Mouse (Mus musculus) c-Kit-negative CD71-positive TER-119-positive erythroid progenitor cells, embryonic 14.5 days (primary cell): ENCODE results near the gene Fcer1g.
A peak's percentile ranks its signal among the peaks of the same experiment; 100 is the strongest.
"Not testable (repeated sequence)": the region's sequence is repeated elsewhere in the genome, so short reads cannot be mapped to it uniquely, and the experiment has no call there.

Source experiments
- DNase-seq: peaks from one replicate; pipeline ENCODE4 v3.0.0-alpha.2; 2013; ENCODE audit warnings: low read depth, low spot score

Gene Fcer1g

GRCm38 (mm10) chr1:171245353-171245752 is 11.2 kb upstream of the Fcer1g start:
- DNase-seq: no peak

- not testable (repeated sequence) for DNase-seq
Observed at GRCm38 (mm10) chr1:171241952-171242351, 7.8 kb upstream of the Fcer1g start.

GRCm38 (mm10) chr1:171240911-171241310 is 6.7 kb upstream of the Fcer1g start:
- no peak for DNase-seq

GRCm38 (mm10) chr1:171239992-171240744 is 6.0 kb upstream of the Fcer1g start:
- DNase-seq: no peak

DNA sequence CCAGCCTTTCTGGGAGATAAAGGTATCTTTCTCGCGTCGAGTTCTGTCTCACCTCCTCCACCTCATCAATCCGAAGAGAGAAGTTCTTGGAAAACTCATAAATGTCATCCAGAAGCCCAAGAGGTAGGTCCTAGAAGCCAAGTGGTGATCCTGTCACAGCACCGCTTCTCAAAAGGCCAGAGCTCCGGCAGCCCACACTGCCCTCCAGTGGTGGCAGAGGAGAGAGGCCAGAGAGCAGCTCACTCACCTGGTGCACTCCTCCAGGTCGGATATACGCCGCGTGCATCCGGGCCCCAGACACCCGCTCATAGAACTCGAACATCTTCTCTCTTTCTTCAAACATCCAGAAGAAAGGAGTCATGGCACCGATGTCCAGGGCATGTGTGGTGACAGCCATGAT is 4.3 kb upstream of the Fcer1g start:
- DNase-seq: no peak

- no peak for DNase-seq
Observed at GRCm38 (mm10) chr1:171237438-171237837, 3.3 kb upstream of the Fcer1g start.

DNA sequence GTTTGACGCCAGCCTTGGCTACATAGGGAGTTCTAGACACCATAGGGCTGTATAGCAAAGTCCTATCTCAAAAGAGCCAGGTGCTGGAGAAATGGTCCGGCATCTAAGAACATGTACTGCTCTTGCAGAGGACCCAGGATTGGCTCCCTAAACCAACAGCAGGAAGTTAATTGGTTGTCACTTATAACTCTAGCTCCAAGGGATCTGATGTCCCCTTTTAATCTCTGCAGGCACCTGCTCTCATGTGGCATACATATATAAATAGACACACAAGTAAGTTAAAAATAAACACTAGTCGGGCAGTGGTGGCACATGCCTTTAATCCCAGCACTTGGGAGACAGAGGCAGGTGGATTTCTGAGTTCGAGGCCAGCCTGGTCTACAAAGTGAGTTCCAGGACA is 1.6 kb upstream of the Fcer1g start:
- DNase-seq: no peak

DNA sequence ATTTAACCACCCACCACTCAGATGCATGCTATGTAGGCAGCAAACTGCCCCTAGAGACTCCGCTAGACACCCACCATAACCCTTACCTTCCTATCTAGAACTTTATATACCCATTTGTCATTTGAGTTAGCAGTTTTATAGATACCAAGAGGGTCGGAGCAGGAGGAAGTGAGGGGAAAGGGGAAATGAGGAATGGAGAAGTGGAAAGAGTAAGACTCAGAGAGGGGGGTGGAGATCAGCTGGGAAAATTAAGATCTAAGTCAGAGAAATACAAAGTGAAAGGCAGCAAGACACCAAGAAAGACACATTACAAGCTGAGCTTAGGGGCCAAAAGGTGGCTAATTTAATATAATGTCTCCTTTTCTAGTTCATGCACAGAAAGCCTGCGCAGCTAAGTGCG is 373 bp upstream of the Fcer1g start:
- DNase-seq: no peak

DNA sequence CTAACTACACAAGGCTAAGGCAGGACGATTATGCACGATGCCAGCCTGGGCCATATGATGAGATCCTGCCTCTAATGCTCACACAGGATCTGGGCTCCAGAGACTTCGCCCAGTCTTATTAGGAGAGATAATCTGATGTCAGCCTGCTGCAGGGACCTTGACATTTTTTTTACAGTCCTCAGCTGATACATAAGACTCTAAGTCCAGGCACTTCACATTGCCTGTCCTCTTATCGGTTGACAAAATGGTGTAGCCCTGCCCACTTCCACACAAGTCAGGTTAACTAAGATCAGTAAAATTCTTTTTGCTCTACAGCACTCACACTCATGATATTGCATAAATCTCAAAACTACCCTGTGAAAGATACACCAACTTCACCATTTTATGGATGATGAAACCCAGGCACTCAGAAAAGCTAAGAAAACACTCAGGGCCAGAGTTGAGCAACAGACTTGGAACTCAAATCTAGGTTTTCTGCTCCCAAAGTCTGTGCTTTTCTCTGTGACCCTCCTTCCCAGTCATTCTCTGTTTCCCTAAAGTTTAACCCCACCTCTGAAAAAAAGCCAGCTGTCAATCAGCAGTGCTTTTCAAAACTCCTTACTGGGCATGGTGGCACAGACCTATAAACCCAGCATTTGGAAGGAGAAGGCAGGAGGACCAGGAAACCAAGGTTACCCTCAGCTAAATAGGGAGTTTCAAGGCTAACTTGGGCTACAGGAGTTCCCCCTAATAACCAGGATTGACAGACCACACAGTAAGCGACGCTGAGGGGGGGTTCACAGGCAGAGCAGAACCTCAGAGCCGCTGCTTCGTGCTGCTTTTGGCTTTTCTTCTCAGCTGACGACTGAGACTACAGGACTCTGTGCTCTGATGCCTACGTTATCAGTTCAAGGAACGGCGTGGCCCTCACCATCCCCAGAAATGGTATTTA is 1.1 kb downstream of the Fcer1g start:
- DNase-seq: no peak

- no peak for DNase-seq
Observed at GRCm38 (mm10) chr1:171232348-171232747, 1.8 kb downstream of the Fcer1g start.

GRCm38 (mm10) chr1:171231844-171232243 is 2.3 kb downstream of the Fcer1g start:
- no peak for DNase-seq

DNA sequence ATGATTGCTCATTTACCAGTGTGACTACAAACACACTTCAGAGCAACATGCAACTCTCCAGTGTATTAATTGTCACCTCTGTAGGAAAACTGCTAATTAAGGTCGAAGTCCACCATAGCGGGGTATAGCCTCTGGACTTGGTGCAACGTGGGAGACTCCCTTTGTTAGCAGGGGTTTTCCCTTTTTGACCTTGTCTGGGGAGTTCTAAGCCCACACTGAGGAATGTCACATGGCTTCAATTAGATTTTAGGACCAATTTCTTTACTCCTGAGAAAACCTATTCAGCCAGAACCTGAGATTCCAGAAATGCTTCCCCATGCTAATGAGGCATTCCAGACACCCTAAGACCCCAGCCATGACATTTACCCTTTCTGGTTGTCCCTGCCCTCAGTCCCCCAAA is 4.0 kb downstream of the Fcer1g start:
- no peak for DNase-seq

- DNase-seq: no peak
Observed at GRCm38 (mm10) chr1:171229750-171230149, 4.4 kb downstream of the Fcer1g start.

DNA sequence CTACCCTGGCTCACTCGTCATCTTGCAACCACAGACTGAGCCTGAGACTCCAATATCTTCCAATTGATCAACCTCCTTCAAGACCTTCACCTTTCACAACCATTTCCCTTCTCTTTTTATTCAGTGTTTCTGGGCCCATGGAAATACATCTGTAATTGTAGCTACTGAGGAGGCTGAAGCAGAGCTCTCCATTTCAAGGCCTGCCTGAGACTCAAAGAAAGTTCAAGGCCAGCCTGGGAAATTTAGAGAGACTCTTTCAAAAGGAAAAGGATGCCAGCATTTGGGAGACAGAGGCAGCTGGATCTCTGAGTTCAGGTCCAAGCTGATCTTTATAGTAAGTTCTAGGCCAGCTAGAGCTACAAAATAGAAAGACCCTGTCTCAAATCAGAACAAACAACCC is 6.3 kb downstream of the Fcer1g start:
- no peak for DNase-seq

DNA sequence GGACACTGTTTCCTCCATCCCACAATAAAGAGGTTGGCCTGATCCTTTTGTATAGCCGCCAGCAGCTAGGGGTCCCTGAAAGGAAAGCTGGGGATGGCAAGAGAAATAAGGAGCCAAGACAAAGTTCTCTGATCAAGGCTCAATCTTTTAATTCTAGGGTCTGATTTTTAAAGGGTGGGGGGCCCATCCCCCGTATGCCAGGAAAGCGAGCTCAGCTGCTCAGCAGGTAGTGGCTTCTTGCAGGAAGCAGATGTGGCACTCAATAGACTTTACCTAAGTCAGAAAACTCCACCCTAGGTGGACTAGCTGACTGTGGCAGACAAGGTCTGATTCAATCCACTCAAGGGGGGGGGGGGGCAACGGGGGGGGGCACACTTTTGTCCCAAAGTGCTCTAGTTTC is 7.4 kb downstream of the Fcer1g start:
- DNase-seq: no peak

- DNase-seq: no peak
Observed at GRCm38 (mm10) chr1:171224857-171225256, 9.3 kb downstream of the Fcer1g start, which contains the start of gene Apoa2. Gene Apoa2 (plus strand): TSS chr1:171225054.

- no peak for DNase-seq
Observed at GRCm38 (mm10) chr1:171223796-171224195, 10.4 kb downstream of the Fcer1g start.

DNA sequence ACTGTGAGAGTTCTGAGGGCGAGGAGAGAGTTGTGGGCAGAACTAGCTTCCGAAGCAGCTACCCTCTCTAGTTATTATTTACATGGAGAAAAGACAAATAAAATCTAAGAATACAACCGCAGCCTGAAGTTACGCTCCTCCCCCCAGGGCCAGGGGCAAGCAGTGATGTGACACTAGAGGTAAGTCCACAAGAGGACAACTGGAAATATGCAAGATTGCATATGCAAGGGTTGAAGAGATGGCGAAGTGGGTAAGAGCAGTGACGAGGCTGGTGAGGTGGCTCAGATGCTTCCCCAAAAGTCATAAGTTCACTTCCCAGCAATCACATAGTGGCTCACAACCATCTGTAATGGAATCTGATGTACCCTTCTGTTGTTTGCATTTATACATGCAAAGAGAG is 11.0 kb downstream of the Fcer1g start:
- no peak for DNase-seq

- DNase-seq: peak; percentile 89
Observed at GRCm38 (mm10) chr1:171222238-171223155, 11.7 kb downstream of the Fcer1g start, which contains the start of gene Tomm40l. Gene Tomm40l (minus strand): TSS chr1:171222514.

- no peak for DNase-seq
Observed at GRCm38 (mm10) chr1:171221281-171222193, 12.6 kb downstream of the Fcer1g start.
